Mouse (Mus musculus): Measurements from ENCODE around the gene Rps6. TPM values are rescaled to one million over a fixed set of nuclear protein-coding genes. Genes with fewer than 3 reads are reported as not detected.

Rps6 gene
- polyA plus RNA-seq (2012; rRNA removed): 496 and 505 TPM in 2 replicates

DNA sequence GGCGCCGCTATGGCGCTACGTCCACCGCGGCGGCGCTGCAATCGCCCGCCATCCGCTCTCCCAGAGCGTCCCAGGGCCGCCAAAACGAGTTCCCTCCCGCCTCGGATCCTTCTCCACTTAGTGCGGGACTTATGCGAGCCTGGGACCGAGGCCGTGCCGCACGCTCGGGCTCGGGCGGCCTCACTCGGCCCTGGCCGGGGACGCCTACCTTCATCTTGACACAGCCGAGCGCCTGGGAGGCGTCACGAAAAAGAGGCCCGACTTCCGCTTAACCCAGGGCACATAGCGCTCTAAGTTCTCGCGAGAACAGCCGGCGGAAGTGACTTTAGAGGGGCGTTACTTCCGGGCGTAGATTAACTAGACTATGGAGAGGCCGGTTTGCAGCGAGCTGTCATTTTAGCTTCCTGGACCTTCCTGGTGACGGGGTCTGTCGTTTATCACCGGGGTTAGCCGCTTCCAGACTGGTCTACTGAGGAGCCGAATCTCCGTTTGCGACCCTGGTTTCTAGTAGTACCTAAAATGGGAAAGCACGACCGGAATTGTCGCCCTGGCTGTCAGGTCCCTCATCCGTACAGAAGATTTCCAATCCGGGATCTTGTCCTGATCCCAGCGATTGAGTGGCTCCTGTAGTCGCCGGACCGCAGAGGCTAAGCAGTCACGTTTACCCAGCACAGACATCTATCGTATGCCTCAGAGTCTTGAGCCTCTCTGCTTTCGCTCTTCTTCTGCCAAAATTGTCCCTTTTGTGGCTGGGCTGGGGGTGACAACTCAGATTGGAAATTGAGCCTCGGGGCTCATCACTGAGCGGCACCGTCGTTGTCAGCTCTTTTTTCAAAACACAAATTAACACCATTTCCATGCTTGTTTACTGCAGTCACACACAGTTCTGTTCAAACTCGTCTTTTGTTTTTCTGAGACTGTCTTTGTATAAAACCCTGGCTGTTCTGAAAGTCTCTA lies at the start of gene Rps6:
TSS of gene Rps6 (minus strand) at position 300 of the 957 bp plus-strand sequence.

DNA sequence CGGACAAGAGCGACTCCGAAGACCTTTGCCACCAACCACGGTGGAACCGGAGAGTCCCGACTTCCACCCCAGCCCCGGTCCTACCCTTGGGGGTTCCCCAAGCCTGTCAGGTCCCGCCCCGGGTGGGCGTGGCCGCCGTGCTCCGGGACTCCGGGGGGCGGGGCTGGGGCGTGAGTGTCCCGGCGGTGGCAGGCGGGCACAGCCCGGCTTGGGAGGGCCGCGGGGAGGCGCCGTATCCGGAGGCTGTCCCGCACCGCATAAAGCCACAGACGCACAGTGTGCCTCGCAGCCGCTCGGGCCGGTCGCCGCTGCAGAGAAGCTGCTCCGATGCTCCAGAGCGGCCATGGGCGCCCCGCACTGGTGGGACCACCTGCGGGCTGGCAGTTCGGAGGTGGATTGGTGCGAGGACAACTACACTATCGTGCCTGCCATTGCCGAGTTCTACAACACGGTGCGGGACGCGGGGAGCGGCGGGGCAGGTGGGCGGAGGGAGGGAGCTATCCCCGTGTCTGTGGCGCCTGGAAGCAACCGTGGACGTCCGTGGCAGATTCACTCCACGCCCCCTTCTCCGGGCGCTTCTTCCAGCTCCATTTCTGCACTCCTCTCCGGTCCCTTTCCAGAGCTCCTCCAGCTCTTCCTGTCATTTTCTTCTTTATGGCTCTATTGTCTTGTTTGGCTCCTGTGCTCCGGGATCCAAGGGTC lies 17.1 kb upstream of the Rps6 start, which contains the start of gene Acer2:
TSS of gene Acer2 (plus strand) at position 251 of the 702 bp plus-strand sequence.

Other genes starting within 250 kb of the Rps6 start
- 11.0 TPM in 2 replicates for gene Haus6, start 245.4 kb downstream of the Rps6 start, polyA plus RNA-seq (2012; rRNA removed)
- 154 and 168 TPM in 2 replicates for gene Plin2, start 187.4 kb downstream of the Rps6 start, polyA plus RNA-seq (2012; rRNA removed)
- 6.3 and 7.0 TPM in 2 replicates for gene Dennd4c, start 108.9 kb downstream of the Rps6 start, polyA plus RNA-seq (2012; rRNA removed)
- 6.5 and 7.2 TPM in 2 replicates for gene Acer2, start 17.0 kb upstream of the Rps6 start, polyA plus RNA-seq (2012; rRNA removed)